Mouse (Mus musculus): ENCODE results near the gene Rps6kb2.

DNA sequence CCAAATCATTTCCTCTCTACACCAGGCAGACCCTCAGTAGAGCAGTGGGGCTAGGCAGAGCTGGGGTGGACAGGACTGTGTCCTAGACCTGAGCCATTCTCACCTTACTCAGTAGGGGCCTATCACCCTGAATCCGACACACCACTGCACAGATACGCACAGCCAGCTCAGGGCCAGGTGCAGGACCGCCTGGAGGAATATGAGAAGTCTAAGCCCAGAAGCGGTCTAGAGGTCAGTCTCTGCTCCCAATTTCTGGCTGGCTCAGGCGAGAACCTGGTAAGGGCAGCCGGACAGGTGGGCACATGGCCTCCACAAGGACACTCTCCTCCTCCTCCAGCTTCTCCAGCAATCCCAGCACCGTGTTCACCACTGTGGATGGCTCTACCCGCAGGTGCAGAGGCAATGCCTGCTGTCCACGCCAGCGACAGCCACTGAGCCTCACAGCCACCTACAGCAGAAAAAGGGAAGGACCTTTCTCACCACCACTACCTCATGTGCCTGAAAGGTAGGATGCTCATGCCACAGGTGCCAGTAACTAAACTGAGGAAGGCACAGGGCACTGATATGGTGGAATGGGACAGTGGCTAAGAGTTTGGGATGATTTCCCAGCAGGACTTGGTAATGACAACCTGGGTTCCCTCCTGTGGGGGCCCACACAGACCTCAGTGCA, 7.7 kb upstream of the Rps6kb2 start:
- TF ChIP-seq CTCF (IDR thresholded peaks at IDR 0.05; ENCODE audit: borderline replicate concordance, insufficient read depth, low read length) (no peak), POLR2A (IDR thresholded peaks at IDR 0.05; ENCODE audit: low read depth, low read length) (no peak)
